Mouse (Mus musculus): ENCODE measurements around the gene Mast3. TPM values are rescaled to one million over a fixed set of nuclear protein-coding genes. Genes with fewer than 3 reads are reported as not detected.

The Mast3 gene
- 9.9 TPM for polyA plus RNA-seq (2014; fragmentation: Illumina TruSeq; extraction: RNeasy Lipid Tissue Mini Kit (QIAGEN cat#74804); ENCODE audit: insufficient read depth, low read depth, low replicate concordance)

DNA sequence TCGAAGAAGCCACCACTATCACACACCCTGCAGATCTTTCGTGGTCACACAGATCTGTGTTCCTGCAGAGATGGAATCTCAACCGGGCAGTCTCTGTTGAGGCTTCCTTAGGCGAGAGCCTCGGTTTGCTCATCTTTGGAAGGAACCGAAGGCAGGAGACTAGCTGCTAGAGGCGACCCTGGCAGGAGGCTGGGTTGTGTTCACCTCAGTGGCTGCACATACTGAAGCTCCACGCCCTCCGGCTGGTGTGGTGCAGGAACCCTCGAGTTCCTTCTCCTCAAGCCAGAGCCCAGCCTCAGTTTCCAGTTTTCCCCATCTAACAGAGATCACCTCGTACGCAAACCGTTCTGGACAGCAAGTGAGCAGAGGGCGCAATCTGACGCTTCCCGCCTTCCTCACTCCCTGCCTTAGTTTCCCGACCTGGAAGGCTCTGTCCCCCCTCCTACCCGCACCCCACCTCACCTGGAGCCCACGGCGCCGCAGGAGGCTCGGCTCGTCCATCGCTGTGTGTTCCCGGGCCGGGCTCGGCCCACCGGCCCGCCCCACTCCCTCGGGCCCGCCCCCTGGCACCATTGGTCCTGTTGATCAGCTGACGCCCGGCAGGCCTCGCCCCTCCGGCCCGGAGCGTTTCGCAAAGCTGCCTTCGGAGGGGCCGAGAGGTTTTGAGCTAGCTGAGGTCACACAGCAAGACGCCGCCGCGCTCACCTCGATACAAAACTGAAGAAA, at the start of gene Mast3:
Gene Mast3 (minus strand): TSS at position 574 of the 726 bp plus-strand sequence.

DNA sequence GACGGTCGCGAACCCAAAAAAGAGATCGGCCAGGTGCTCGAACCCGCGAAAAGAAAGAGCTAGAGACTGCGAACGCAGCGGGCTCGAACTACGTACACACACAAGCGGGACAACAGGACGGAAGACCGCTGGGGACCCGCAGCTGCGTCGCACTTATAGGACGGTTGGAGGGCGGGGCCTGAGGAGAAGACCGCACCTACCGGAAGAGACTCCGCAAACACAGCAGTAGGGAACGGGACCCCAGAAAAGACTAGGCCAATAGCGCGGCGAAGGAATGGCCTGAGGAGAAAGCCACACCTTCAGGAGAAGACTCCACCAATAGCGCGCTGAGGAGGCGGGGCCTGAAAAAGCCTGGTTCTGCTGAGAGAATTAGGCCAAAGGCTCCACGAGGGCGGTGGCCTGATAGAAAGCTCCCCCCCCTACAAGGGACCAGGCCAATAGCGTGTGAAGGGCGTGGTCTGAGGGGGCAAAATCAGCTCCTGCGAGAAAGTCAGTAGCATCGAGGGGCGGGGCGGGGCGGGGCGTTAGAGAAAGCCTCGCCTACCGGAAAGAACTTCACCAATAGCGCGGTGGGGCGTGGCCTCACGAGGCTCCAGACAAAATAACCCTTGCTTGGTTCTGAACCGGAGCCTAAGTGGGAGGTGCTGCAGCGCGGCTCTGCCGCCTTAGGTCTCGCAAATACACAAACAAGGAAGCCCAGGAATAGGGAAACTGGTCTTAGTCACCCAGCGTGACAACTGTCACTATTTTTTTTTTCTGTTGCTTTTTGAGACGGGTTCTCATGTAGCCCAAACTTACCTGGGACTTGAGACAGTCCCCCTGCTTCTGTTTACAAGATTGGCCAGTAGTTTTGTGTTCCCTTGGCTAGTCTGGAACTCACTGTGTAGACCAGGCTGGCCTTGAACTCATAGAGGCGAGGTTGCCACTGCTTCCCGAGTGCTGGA, 34.8 kb upstream of the Mast3 start, which contains the start of gene Arrdc2:
Gene Arrdc2 (minus strand): TSS at position 313 of the 944 bp plus-strand sequence.

DNA sequence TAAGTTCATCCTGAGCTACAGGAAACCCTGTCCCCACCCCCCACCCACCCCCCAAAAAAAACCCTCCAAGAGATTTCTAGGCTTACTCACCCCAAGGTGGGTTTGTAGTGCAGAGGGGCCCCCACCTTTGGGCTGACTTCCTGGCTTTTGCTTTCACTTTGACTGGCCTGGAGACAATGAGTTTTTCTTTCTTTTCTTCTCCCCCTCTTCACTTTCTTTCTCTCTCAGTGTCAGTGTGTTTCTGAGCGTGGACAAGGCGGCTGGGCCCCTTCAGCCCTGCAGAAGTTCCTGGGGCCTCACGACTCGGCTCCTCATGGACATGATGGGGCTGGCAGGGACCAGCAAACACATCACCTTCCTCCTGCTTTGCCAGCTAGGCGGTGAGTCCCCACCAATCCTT, 3.4 kb upstream of the Mast3 start, which contains the start of gene Il12rb1:
Gene Il12rb1 (plus strand): TSS at position 211 of the 400 bp plus-strand sequence.

DNA sequence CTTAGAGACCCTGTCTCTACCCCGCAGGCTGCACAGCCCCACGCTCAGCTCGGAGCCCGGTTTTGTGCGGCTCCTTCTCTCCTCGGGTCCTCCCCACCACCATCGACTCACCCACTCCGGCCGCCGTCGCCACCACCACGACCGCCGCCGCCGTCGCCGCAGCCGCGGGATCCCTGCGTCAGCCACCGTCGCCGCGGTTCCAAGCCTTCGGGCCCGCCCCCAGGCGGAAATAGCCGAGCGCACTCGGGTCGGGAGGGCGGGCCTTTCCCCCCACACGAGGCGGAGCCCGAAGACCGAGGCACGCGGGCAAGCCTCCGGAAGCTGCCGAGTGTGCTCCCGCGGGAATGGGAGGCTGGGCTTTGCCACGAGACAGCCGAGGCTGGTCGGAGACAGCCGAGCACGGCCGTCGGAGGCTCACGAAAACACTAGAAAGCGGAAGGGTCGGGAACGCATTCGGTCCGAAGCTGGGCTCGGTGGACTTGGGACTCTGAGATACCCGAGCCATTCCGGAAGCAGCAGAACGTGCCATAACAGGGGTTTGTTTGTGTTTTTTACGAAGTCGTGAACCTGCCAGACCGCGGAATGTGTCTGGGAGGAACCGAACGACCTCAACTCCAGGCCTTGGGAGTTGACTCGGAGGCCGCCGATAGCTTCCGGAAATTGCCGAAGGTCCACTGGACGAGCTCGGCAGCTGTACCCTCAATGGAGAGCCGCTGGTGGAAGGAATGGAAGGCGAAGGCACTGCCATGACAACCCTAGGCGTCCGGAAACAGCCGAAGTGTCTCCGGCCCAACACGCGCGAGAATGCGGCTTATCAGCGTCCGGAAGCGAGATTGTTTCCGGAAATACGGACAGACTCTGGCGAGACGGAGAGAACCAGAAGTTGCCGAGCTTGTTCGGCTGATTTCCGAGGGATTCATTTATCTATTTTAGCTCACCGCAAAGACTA, 28.1 kb downstream of the Mast3 start, which contains the start of gene Pik3r2:
Gene Pik3r2 (minus strand): TSS at position 218 of the 949 bp plus-strand sequence.

DNA sequence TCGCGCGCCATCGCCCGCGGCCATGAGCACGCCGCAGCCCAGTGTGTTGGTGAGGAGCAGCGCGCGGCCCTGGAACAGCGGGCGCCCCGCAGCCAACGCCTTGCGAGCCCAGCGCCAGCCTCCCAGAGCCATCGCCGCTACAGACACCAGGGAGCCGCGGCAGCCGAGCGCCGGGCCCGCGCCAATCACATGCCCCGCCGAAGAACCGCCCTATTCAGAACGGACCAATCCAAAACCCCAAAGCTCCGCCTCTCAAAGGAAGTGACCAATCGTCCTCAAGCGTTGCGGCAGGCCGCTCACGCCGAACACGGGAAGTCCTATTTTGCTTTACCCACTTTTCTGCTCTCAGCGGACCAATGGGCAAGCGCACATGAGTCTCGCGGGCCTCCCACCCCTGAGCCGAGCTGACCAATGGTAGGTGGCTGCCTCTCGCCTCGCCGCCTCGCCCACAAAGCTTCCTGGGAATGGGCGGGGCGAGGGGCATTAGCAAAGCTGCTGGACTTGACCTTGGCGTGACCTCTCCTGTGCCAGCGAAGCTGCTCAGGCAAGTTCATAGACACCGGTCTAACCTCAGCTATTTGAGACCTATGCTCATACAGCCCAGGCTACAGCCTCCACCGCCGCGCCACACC, 44.0 kb downstream of the Mast3 start, which contains the start of gene Mpv17l2:
Gene Mpv17l2 (minus strand): TSS at position 172 of the 632 bp plus-strand sequence.

DNA sequence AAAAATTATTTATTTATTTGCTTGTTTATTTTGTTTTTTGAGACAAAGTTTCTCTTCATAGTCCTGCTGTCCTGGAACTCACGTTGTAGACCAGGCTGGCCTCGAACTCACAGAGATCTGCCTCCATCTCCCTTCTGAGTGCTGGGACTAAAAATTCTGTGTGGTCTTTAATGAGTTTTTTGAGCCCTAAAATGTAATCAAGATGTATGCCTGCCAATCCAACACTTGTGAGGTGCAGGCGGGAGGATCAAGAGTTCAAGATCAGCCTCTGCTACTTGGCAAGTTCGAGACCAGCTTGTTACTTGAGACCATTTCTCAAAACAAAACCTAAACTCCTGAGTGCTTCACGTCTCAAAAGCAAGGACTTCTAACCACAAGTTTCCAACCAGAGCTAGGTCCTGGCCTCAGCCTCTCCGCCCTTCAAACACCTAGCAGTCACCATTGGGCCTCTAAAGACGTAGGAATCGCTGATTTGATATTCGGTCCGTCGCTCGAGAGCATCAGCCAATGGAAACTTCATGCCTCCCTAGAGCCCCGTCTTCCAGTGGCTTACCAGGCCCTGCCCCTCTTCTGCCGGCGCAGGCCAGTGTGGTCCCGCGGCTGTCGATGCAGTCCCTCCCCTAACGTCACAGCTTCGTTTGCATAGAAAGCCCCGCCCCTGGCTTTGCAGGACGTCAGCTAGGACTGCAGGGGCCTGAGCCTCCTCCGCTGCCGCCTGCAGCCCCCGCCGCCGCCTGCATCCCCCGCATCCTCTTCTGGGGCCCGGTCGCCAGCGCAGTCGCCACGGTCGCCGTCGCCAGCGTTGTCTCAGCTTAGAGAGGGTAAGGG, 50.6 kb downstream of the Mast3 start, which contains the start of gene Rab3a:
Gene Rab3a (plus strand): TSS at position 637 of the 828 bp plus-strand sequence.

Other genes with a start within 250 kb of the Mast3 start
- gene Isyna1, start 210.7 kb downstream of the Mast3 start, polyA plus RNA-seq (2014; fragmentation: Illumina TruSeq; extraction: RNeasy Lipid Tissue Mini Kit (QIAGEN cat#74804); ENCODE audit: insufficient read depth, low read depth, low replicate concordance): 26.4 TPM
- gene Ssbp4, start 196.2 kb downstream of the Mast3 start, polyA plus RNA-seq (2014; fragmentation: Illumina TruSeq; extraction: RNeasy Lipid Tissue Mini Kit (QIAGEN cat#74804); ENCODE audit: insufficient read depth, low read depth, low replicate concordance): 54.0 TPM
- gene Lrrc25, start 188.9 kb downstream of the Mast3 start, polyA plus RNA-seq (2014; fragmentation: Illumina TruSeq; extraction: RNeasy Lipid Tissue Mini Kit (QIAGEN cat#74804); ENCODE audit: insufficient read depth, low read depth, low replicate concordance): 6.2 TPM
- gene Gdf15, start 172.6 kb downstream of the Mast3 start, polyA plus RNA-seq (2014; fragmentation: Illumina TruSeq; extraction: RNeasy Lipid Tissue Mini Kit (QIAGEN cat#74804); ENCODE audit: insufficient read depth, low read depth, low replicate concordance): 1.6 TPM
- gene Pgpep1, start 144.7 kb downstream of the Mast3 start, polyA plus RNA-seq (2014; fragmentation: Illumina TruSeq; extraction: RNeasy Lipid Tissue Mini Kit (QIAGEN cat#74804); ENCODE audit: insufficient read depth, low read depth, low replicate concordance): 17.7 TPM
- 81.6 TPM for gene Lsm4, start 131.8 kb downstream of the Mast3 start, polyA plus RNA-seq (2014; fragmentation: Illumina TruSeq; extraction: RNeasy Lipid Tissue Mini Kit (QIAGEN cat#74804); ENCODE audit: insufficient read depth, low read depth, low replicate concordance)
- 145 TPM for gene Jund, start 106.1 kb downstream of the Mast3 start, polyA plus RNA-seq (2014; fragmentation: Illumina TruSeq; extraction: RNeasy Lipid Tissue Mini Kit (QIAGEN cat#74804); ENCODE audit: insufficient read depth, low read depth, low replicate concordance)
- gene Iqcn, start 101.6 kb downstream of the Mast3 start, polyA plus RNA-seq (2014; fragmentation: Illumina TruSeq; extraction: RNeasy Lipid Tissue Mini Kit (QIAGEN cat#74804); ENCODE audit: insufficient read depth, low read depth, low replicate concordance): not detected
- gene Gm3336, start 86.5 kb downstream of the Mast3 start, polyA plus RNA-seq (2014; fragmentation: Illumina TruSeq; extraction: RNeasy Lipid Tissue Mini Kit (QIAGEN cat#74804); ENCODE audit: insufficient read depth, low read depth, low replicate concordance): 0.66 TPM
- gene Pde4c, start 81.3 kb downstream of the Mast3 start, polyA plus RNA-seq (2014; fragmentation: Illumina TruSeq; extraction: RNeasy Lipid Tissue Mini Kit (QIAGEN cat#74804); ENCODE audit: insufficient read depth, low read depth, low replicate concordance): 1.1 TPM
- 18.7 TPM for gene Rab3a, start 50.4 kb downstream of the Mast3 start, polyA plus RNA-seq (2014; fragmentation: Illumina TruSeq; extraction: RNeasy Lipid Tissue Mini Kit (QIAGEN cat#74804); ENCODE audit: insufficient read depth, low read depth, low replicate concordance)
- gene Mpv17l2, start 44.1 kb downstream of the Mast3 start, polyA plus RNA-seq (2014; fragmentation: Illumina TruSeq; extraction: RNeasy Lipid Tissue Mini Kit (QIAGEN cat#74804); ENCODE audit: insufficient read depth, low read depth, low replicate concordance): 36.9 TPM
- gene Pik3r2, start 28.3 kb downstream of the Mast3 start, polyA plus RNA-seq (2014; fragmentation: Illumina TruSeq; extraction: RNeasy Lipid Tissue Mini Kit (QIAGEN cat#74804); ENCODE audit: insufficient read depth, low read depth, low replicate concordance): 14.8 TPM
- gene Il12rb1, start 3.4 kb upstream of the Mast3 start, polyA plus RNA-seq (2014; fragmentation: Illumina TruSeq; extraction: RNeasy Lipid Tissue Mini Kit (QIAGEN cat#74804); ENCODE audit: insufficient read depth, low read depth, low replicate concordance): 0.71 TPM
- gene Arrdc2, start 34.7 kb upstream of the Mast3 start, polyA plus RNA-seq (2014; fragmentation: Illumina TruSeq; extraction: RNeasy Lipid Tissue Mini Kit (QIAGEN cat#74804); ENCODE audit: insufficient read depth, low read depth, low replicate concordance): 10.2 TPM
- 1.1 TPM for gene Kcnn1, start 58.2 kb upstream of the Mast3 start, polyA plus RNA-seq (2014; fragmentation: Illumina TruSeq; extraction: RNeasy Lipid Tissue Mini Kit (QIAGEN cat#74804); ENCODE audit: insufficient read depth, low read depth, low replicate concordance)
- 49.2 TPM for gene Ccdc124, start 68.9 kb upstream of the Mast3 start, polyA plus RNA-seq (2014; fragmentation: Illumina TruSeq; extraction: RNeasy Lipid Tissue Mini Kit (QIAGEN cat#74804); ENCODE audit: insufficient read depth, low read depth, low replicate concordance)
- 0.24 TPM for gene Slc5a5, start 87.7 kb upstream of the Mast3 start, polyA plus RNA-seq (2014; fragmentation: Illumina TruSeq; extraction: RNeasy Lipid Tissue Mini Kit (QIAGEN cat#74804); ENCODE audit: insufficient read depth, low read depth, low replicate concordance)
- gene Rpl18a, start 92.4 kb upstream of the Mast3 start, polyA plus RNA-seq (2014; fragmentation: Illumina TruSeq; extraction: RNeasy Lipid Tissue Mini Kit (QIAGEN cat#74804); ENCODE audit: insufficient read depth, low read depth, low replicate concordance): 2,851 TPM
- 9.3 TPM for gene Map1s, start 100.9 kb upstream of the Mast3 start, polyA plus RNA-seq (2014; fragmentation: Illumina TruSeq; extraction: RNeasy Lipid Tissue Mini Kit (QIAGEN cat#74804); ENCODE audit: insufficient read depth, low read depth, low replicate concordance)